Mouse (Mus musculus): ENCODE results near the gene Rin3. TPM values are rescaled to one million over a fixed set of nuclear protein-coding genes. Genes with fewer than 3 reads are reported as not detected.

Gene Rin3
- polyA plus RNA-seq, 1 experiment: 40.9 TPM

DNA sequence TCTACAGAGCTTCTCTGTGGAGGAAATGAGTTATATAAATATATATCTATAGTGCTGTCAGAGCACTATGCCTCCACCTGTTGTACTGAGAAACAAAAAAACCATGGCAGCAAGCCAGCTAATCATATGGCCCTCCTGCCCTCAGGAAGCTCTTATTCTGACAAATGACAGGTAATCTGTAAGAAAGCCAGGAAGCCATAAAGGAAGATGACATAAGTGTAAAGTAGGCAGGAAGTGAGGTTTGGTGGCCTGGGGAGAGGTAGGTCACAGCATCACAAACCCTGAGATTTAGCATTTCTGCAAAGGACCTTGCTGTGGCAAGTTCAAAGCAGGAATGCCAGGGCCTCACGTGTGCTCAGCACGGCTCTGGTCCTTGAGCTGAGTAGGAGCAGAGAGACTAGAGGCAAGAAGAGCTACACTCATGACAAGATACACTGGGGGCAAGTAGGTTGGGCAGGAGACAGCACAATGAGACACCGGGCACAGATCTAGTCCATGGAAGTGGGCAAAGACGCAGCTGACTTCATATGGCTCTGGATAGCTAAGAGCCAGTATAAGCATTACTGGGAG lies 88.2 kb downstream of the Rin3 start:
- 72% methylated on average over 4 of the region's 4 CpGs for WGBS
- DNase-seq: no peak
- no peak overlapping the region for H3K4me3 ChIP-seq (replicated peaks; ENCODE audit: extremely low read depth, low read depth, low read length)
- H3K4me1 ChIP-seq (ENCODE audit: control insufficient read depth, insufficient read depth, low read length): peaks cover 2% of the 10 kb centered on the region; the same call in 1 of the 2 replicates
- no peak for TF ChIP-seq POLR2A (IDR thresholded peaks at IDR 0.05; ENCODE audit: borderline replicate concordance, extremely low read depth, low read depth, low read length)
- TF ChIP-seq CTCF (IDR thresholded peaks at IDR 0.05; ENCODE audit: insufficient read depth, low read length): no peak

- no peak for TF ChIP-seq CTCF (IDR thresholded peaks at IDR 0.05; ENCODE audit: insufficient read depth, low read length)
- TF ChIP-seq POLR2A (IDR thresholded peaks at IDR 0.05; ENCODE audit: borderline replicate concordance, extremely low read depth, low read depth, low read length): no peak
- 78% methylated on average over 3 of the region's 3 CpGs for WGBS
- H3K4me3 ChIP-seq (replicated peaks; ENCODE audit: extremely low read depth, low read depth, low read length): no peak overlapping the region
- DNase-seq: no peak
- H3K4me1 ChIP-seq (ENCODE audit: control insufficient read depth, insufficient read depth, low read length): peaks cover 2% of the 10 kb centered on the region; the same call in 1 of the 2 replicates
Observed at GRCm38 (mm10) chr12:102372322-102372721, 89.5 kb downstream of the Rin3 start.

GRCm38 (mm10) chr12:102382180-102382579 lies 99.3 kb downstream of the Rin3 start:
- no peak for DNase-seq

GRCm38 (mm10) chr12:102383288-102383687 lies 100.4 kb downstream of the Rin3 start:
- 75% methylated on average over 9 of the region's 9 CpGs for WGBS

More at GRCm38 (mm10) chr12:102382180-102382579, 99.3 kb downstream of the Rin3 start:
- Histone ChIP-seq H3K4me1 (ENCODE audit: control insufficient read depth, insufficient read depth, low read length) (no peaks in the 10 kb centered on the region), H3K4me3 (replicated peaks; ENCODE audit: extremely low read depth, low read depth, low read length) (no peak overlapping the region)
- no peak for TF ChIP-seq CTCF (IDR thresholded peaks at IDR 0.05; ENCODE audit: insufficient read depth, low read length)
- TF ChIP-seq POLR2A (IDR thresholded peaks at IDR 0.05; ENCODE audit: borderline replicate concordance, extremely low read depth, low read depth, low read length): no peak
- 79% methylated on average over 8 of the region's 8 CpGs for WGBS

DNA sequence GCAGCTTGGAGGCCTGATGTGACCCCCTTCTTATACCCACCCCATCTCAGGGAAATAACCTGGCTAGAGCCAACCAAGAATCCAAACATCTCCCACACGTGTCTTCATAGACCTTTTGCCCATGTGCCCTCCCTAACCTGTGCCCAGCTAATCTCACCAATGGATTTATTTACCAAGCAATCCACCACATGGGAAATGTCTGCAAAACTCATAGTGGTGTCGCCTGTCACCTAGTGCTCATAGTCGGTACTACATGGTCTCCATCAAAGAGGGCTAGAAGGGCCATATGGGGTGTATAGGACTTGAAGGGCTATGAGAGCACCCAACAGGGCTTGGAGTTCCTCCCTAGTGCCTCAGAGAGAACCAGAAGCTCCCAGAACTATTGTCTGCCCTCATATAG lies 102.0 kb downstream of the Rin3 start:
- peak; percentile 40; the same call in 1 of the 2 replicates for TF ChIP-seq CTCF (IDR thresholded peaks at IDR 0.05; ENCODE audit: insufficient read depth, low read length)
- TF ChIP-seq POLR2A (IDR thresholded peaks at IDR 0.05; ENCODE audit: borderline replicate concordance, extremely low read depth, low read depth, low read length): no peak
- WGBS: 24% methylated on average over 3 of the region's 3 CpGs
- no peaks in the 10 kb centered on the region for H3K4me1 ChIP-seq (ENCODE audit: control insufficient read depth, insufficient read depth, low read length)
- no peak for DNase-seq
- H3K4me3 ChIP-seq (replicated peaks; ENCODE audit: extremely low read depth, low read depth, low read length): no peak overlapping the region

More at GRCm38 (mm10) chr12:102383288-102383687, 100.4 kb downstream of the Rin3 start:
- TF ChIP-seq POLR2A (IDR thresholded peaks at IDR 0.05; ENCODE audit: borderline replicate concordance, extremely low read depth, low read depth, low read length): no peak
- TF ChIP-seq CTCF (IDR thresholded peaks at IDR 0.05; ENCODE audit: insufficient read depth, low read length): no peak
- DNase-seq: no peak
- no peaks in the 10 kb centered on the region for H3K4me1 ChIP-seq (ENCODE audit: control insufficient read depth, insufficient read depth, low read length)
- H3K4me3 ChIP-seq (replicated peaks; ENCODE audit: extremely low read depth, low read depth, low read length): no peak overlapping the region

GRCm38 (mm10) chr12:102387219-102387917 lies 104.5 kb downstream of the Rin3 start:
- TF ChIP-seq CTCF (IDR thresholded peaks at IDR 0.05; ENCODE audit: insufficient read depth, low read length) (peak; percentile 98), POLR2A (IDR thresholded peaks at IDR 0.05; ENCODE audit: borderline replicate concordance, extremely low read depth, low read depth, low read length) (no peak)
- Histone ChIP-seq H3K4me3 (replicated peaks; ENCODE audit: extremely low read depth, low read depth, low read length) (no peak overlapping the region), H3K4me1 (ENCODE audit: control insufficient read depth, insufficient read depth, low read length) (no peaks in the 10 kb centered on the region)
- WGBS: 61% methylated on average over 16 of the region's 16 CpGs
- peak; percentile 84 for DNase-seq

GRCm38 (mm10) chr12:102390042-102390441 lies 107.2 kb downstream of the Rin3 start:
- no peak for TF ChIP-seq POLR2A (IDR thresholded peaks at IDR 0.05; ENCODE audit: borderline replicate concordance, extremely low read depth, low read depth, low read length)
- no peak for TF ChIP-seq CTCF (IDR thresholded peaks at IDR 0.05; ENCODE audit: insufficient read depth, low read length)
- Histone ChIP-seq H3K4me3 (replicated peaks; ENCODE audit: extremely low read depth, low read depth, low read length) (no peak overlapping the region), H3K4me1 (ENCODE audit: control insufficient read depth, insufficient read depth, low read length) (no peaks in the 10 kb centered on the region)
- 69% methylated on average over 8 of the region's 8 CpGs for WGBS
- DNase-seq: no peak

DNA sequence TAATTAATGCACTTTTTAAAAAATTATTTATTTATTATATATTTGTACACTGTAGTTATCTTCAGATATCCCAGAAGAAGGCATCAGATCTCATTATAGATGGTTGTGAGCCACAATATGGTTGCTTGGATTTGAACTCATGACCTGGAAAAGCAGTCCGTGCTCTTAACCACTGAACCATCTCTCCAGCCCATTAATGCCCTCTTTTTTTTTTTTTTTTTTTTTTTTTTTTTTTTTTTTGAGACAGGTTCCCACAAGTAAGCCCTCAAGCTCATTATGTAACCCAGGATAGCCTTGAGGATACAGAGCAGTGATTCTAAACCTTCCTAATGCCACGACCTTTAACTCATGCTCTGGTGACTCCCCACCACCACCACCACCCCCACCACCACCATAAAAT lies 108.3 kb downstream of the Rin3 start:
- Histone ChIP-seq H3K4me3 (replicated peaks; ENCODE audit: extremely low read depth, low read depth, low read length) (no peak overlapping the region), H3K4me1 (ENCODE audit: control insufficient read depth, insufficient read depth, low read length) (peaks cover under 1% of the 10 kb centered on the region; the same call in 1 of the 2 replicates)
- 80% methylated on average over 2 of the region's 2 CpGs for WGBS
- DNase-seq: no peak
- TF ChIP-seq CTCF (IDR thresholded peaks at IDR 0.05; ENCODE audit: insufficient read depth, low read length) (no peak), POLR2A (IDR thresholded peaks at IDR 0.05; ENCODE audit: borderline replicate concordance, extremely low read depth, low read depth, low read length) (no peak)

GRCm38 (mm10) chr12:102391982-102392381 lies 109.1 kb downstream of the Rin3 start:
- TF ChIP-seq POLR2A (IDR thresholded peaks at IDR 0.05; ENCODE audit: borderline replicate concordance, extremely low read depth, low read depth, low read length) (no peak), CTCF (IDR thresholded peaks at IDR 0.05; ENCODE audit: insufficient read depth, low read length) (peak; percentile 61)
- no peak overlapping the region for H3K4me3 ChIP-seq (replicated peaks; ENCODE audit: extremely low read depth, low read depth, low read length)
- H3K4me1 ChIP-seq (ENCODE audit: control insufficient read depth, insufficient read depth, low read length): peaks cover 2% of the 10 kb centered on the region; the same call in 1 of the 2 replicates
- DNase-seq: no peak
- 77% methylated on average over 4 of the region's 4 CpGs for WGBS

GRCm38 (mm10) chr12:102394496-102394895 lies 111.6 kb downstream of the Rin3 start:
- DNase-seq: no peak
- H3K4me1 ChIP-seq (ENCODE audit: control insufficient read depth, insufficient read depth, low read length): peaks cover 2% of the 10 kb centered on the region; the same call in 1 of the 2 replicates
- H3K4me3 ChIP-seq (replicated peaks; ENCODE audit: extremely low read depth, low read depth, low read length): no peak overlapping the region
- WGBS: 86% methylated on average over 7 of the region's 7 CpGs
- no peak for TF ChIP-seq POLR2A (IDR thresholded peaks at IDR 0.05; ENCODE audit: borderline replicate concordance, extremely low read depth, low read depth, low read length)
- TF ChIP-seq CTCF (IDR thresholded peaks at IDR 0.05; ENCODE audit: insufficient read depth, low read length): no peak
